Mouse (Mus musculus): ENCODE measurements around the gene Chst11.

Gene Chst11

GRCm38 (mm10) chr10:82991756-82992519, 6.6 kb downstream of the Chst11 start:
- DNase-seq, result no peak

- no peak for DNase-seq
Observed at GRCm38 (mm10) chr10:82994284-82994683, 9.0 kb downstream of the Chst11 start.

- no peak for DNase-seq
Observed at GRCm38 (mm10) chr10:82997460-82997859, 12.2 kb downstream of the Chst11 start.

- DNase-seq, result no peak
Observed at GRCm38 (mm10) chr10:83000169-83000568, 14.9 kb downstream of the Chst11 start.

GRCm38 (mm10) chr10:83000721-83001120, 15.4 kb downstream of the Chst11 start:
- no peak for DNase-seq

- DNase-seq, result peak; percentile 34
Observed at GRCm38 (mm10) chr10:83003899-83004298, 18.6 kb downstream of the Chst11 start.

- peak; percentile 51 for DNase-seq
Observed at GRCm38 (mm10) chr10:83004389-83004788, 19.1 kb downstream of the Chst11 start.

- DNase-seq, result no peak
Observed at GRCm38 (mm10) chr10:83005003-83005402, 19.7 kb downstream of the Chst11 start.

GRCm38 (mm10) chr10:83006258-83006657, 21.0 kb downstream of the Chst11 start:
- DNase-seq, result peak; percentile 29

GRCm38 (mm10) chr10:83013984-83014383, 28.7 kb downstream of the Chst11 start:
- DNase-seq, result no peak

GRCm38 (mm10) chr10:83015919-83016318, 30.6 kb downstream of the Chst11 start:
- DNase-seq, result no peak

- no peak for DNase-seq
Observed at GRCm38 (mm10) chr10:83016779-83017178, 31.5 kb downstream of the Chst11 start.

- DNase-seq, result no peak
Observed at GRCm38 (mm10) chr10:83017760-83018498, 32.6 kb downstream of the Chst11 start.

- DNase-seq, result no peak
Observed at GRCm38 (mm10) chr10:83018521-83018920, 33.2 kb downstream of the Chst11 start.

GRCm38 (mm10) chr10:83019497-83020270, 34.4 kb downstream of the Chst11 start:
- no peak for DNase-seq

- DNase-seq, result no peak
Observed at GRCm38 (mm10) chr10:83022616-83023015, 37.3 kb downstream of the Chst11 start.

- DNase-seq, result no peak
Observed at GRCm38 (mm10) chr10:83026174-83026573, 40.9 kb downstream of the Chst11 start.

- no peak for DNase-seq
Observed at GRCm38 (mm10) chr10:83027673-83028072, 42.4 kb downstream of the Chst11 start.

- no peak for DNase-seq
Observed at GRCm38 (mm10) chr10:83030103-83030661, 44.9 kb downstream of the Chst11 start.

- no peak for DNase-seq
Observed at GRCm38 (mm10) chr10:83030928-83031327, 45.6 kb downstream of the Chst11 start.

GRCm38 (mm10) chr10:83031561-83031960, 46.3 kb downstream of the Chst11 start:
- no peak for DNase-seq

GRCm38 (mm10) chr10:83032559-83032958, 47.3 kb downstream of the Chst11 start:
- DNase-seq, result no peak
